Mouse (Mus musculus) heart, embryonic 11.5 days (tissue): ENCODE results near the gene Csnk2b. TPM values are rescaled to one million over a fixed set of nuclear protein-coding genes. Genes with fewer than 3 reads are reported as not detected.

Experiments
- ATAC-seq: fragments of 200-750 bp; cut with Nextera tagmentation; replicated peaks from 2 replicates; pipeline ENCODE4 v1.8.0; 2017; ENCODE audit warnings: moderate library complexity; ENCODE audit not compliant: insufficient number of reproducible peaks, low FRiP score, low TSS enrichment
- H3K27ac ChIP-seq: fragments of 300-500 bp; sonication (generic); 2 replicates; pipeline ENCODE4 v1.5.1; 2014; ENCODE audit warnings: mild to moderate bottlenecking, low read depth, low read length
- H3K27me3 ChIP-seq: fragments of 300-500 bp; sonication (generic); 2 replicates; pipeline ENCODE4 v1.6.1; 2014; ENCODE audit warnings: mild to moderate bottlenecking, low read length, mixed read lengths; ENCODE audit not compliant: control insufficient read depth, insufficient read depth
- H3K36me3 ChIP-seq: fragments of 300-500 bp; sonication (generic); 2 replicates; pipeline ENCODE4 v1.6.1; 2014; ENCODE audit warnings: mild to moderate bottlenecking, low read length, moderate library complexity, mixed read lengths; ENCODE audit not compliant: control insufficient read depth, insufficient read depth
- H3K4me1 ChIP-seq: fragments of 300-500 bp; sonication (generic); 2 replicates; pipeline ENCODE4 v1.6.1; 2014; ENCODE audit warnings: low read length; ENCODE audit not compliant: control insufficient read depth, insufficient read depth
- H3K4me2 ChIP-seq: fragments of 300-500 bp; sonication (generic); 2 replicates; pipeline ENCODE4 v1.6.1; 2014; ENCODE audit warnings: mild to moderate bottlenecking, moderate library complexity
- H3K4me3 ChIP-seq: fragments of 300-500 bp; sonication (generic); 2 replicates; pipeline ENCODE4 v1.5.1; 2014; ENCODE audit warnings: low read depth, low read length
- H3K9ac ChIP-seq: fragments of 300-500 bp; sonication (generic); 2 replicates; pipeline ENCODE4 v1.6.1; 2014; ENCODE audit warnings: mild to moderate bottlenecking, low read depth, low read length, moderate library complexity
- H3K9me3 ChIP-seq: fragments of 300-500 bp; sonication (generic); replicated peaks from 2 replicates; pipeline ENCODE4 v1.6.1; 2016; ENCODE audit warnings: low read length; ENCODE audit not compliant: control insufficient read depth
- WGBS: fragments of 180-500 bp; shearing (Covaris S2); extraction: QIAGEN DNeasy Blood & Tissue Kit; methylation state at CpG from one replicate; pipeline ENCODE4 v1.1.7; 2014; ENCODE audit not compliant: insufficient replicate concordance; 5-methylcytosine and 5-hydroxymethylcytosine counted together
- polyA plus RNA-seq: library from polyadenylated mRNA; unstranded; fragments of >200 nt; fragmentation: Nextera tagmentation; extraction: Ambion mirVana; gene quantifications from 2 replicates; pipeline ENCODE4 v1.2.1, GENCODE M21; 2014

Gene Csnk2b
- polyA plus RNA-seq, 1 experiment from 2014 or later = 221 TPM

DNA sequence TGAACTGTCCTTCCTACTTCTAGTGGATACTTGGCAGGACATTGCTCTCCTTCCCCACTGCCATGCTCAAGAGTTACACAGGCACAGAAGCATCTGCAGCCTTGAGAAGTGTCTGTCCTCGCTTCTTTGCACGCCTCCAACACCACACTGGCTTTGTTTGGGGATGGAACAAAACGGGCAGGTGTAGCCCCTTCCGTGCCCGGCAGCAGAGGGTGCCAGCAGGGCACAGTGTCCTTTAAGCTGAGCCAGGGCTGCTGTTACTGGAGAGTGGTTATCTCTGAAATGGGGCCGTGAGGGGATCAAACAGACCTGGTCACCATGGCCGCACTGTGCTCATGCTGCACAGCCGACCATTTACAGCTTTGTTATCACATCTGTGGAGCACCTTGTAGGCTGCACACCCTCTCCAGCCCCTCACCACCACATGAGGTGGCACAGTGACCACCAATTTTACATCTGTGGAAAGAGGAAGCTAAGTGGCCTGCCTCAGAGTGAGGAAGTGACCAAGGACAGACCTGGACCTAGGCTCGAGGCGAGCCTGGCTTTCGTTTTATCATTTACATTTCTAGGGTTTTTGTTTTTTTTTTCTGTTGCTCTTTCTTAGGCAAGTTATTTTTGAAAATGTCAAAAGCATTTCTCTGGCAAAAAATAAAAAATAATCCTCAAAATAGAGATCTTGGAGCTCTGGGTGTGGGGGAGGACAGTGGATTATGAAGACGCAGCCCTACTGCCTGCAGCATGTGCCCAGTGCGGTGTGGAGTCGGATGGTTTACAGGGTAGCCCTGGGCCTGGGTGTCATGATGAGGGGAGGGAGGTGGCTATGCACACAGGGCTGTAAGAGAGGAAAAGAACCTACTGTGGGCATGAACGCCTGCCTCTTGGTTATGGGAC, 27.1 kb downstream of the Csnk2b start:
- H3K27ac ChIP-seq = no peak overlapping the region
- peaks cover 12% of the 10 kb centered on the region for H3K4me1 ChIP-seq
- no peak overlapping the region for H3K4me2 ChIP-seq
- no peak overlapping the region for H3K9ac ChIP-seq
- H3K4me3 ChIP-seq = no peak overlapping the region
- peaks cover 26% of the 10 kb centered on the region for H3K36me3 ChIP-seq
- no peaks in the 10 kb centered on the region for H3K27me3 ChIP-seq
- no peaks in the 10 kb centered on the region for H3K9me3 ChIP-seq
- WGBS = 81% methylated on average over 15 of the region's 15 CpGs
- no peak for ATAC-seq

DNA sequence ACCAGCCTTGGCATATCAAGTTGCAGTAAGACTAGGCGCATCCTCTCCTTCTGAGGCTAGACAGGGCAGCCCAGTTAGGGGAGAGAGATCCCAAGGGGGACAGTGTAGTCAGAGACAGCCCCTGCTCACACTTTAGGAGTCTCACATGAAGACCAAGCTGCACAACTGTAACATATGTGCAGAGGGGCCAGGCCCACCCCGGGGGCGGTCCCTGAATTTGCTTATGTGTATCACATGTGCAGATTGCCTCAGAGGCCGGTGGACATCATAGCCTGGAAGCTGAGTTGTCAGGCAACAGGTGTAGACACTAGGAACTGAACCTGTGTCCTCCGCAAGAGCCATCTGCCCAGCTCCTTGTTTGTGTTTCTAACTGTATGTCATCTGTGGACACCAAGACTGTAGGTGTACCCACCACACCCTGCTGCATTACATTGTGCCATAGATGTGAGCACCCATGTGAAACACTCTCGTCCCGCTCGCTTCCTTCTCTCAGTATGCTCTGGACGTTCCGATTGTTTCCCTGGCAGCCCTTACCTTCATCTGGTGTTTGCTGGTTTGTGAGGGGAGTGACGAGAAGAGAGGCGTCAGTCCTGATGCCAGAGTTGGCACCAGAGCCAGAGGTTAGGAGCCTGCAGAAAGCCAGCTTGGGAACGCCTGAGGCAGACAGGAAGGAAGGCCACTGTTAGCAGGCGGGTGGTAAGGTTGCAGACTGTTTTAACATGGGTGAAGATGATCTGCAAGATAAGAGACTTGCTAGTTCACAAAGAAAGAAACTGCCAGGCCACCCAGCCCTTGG, 29.3 kb downstream of the Csnk2b start:
- Histone ChIP-seq H3K9ac (no peak overlapping the region), H3K4me2 (no peak overlapping the region), H3K9me3 (no peaks in the 10 kb centered on the region), H3K36me3 (peaks cover 24% of the 10 kb centered on the region), H3K27me3 (no peaks in the 10 kb centered on the region), H3K4me3 (no peak overlapping the region), H3K27ac (no peak overlapping the region), H3K4me1 (peaks cover 12% of the 10 kb centered on the region)
- 85% methylated on average over 14 of the region's 14 CpGs for WGBS
- ATAC-seq = no peak

DNA sequence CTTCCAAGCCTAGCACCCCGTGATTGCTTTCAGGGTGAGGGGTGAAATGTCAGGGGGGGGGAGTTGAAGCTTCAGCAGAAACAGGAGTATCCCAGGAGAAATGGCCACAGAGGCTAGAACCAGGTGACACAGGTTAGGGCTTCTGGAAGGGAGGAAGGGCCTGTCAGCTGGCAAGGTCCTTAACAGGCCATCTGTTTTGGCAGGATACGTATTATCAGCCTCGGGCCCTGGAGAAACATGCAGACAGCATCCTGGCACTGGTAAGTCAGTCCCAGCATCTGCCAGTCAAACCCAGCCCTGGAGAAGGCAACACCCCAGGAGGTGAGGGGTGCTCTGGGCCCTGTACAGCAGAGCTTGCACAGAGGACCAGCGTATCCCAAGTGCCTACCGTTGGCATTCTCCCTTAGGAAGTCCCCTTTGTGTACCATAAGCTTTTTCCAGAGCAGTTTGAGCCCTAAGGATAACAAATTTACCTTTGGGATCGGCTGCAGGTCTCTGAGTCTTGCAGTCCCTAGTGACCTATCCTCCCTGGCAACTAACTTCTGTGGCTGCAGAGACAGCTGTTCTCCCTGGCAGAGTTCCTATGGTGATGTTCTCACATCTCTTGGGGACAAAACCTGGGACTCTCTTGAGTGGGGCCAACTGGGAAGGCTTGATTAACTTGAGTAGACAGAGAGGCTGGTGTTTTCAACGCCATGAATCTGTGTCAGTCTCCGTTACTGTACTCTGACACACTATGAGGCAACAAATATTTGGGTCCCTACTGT, 31.5 kb downstream of the Csnk2b start:
- Histone ChIP-seq H3K27me3 (no peaks in the 10 kb centered on the region), H3K4me2 (peak overlapping the region; percentile 84), H3K4me1 (peaks cover 12% of the 10 kb centered on the region), H3K36me3 (peaks cover 18% of the 10 kb centered on the region), H3K4me3 (peak overlapping the region; percentile 69), H3K9me3 (no peaks in the 10 kb centered on the region), H3K27ac (no peak overlapping the region), H3K9ac (peak overlapping the region; percentile 97)
- WGBS = 68% methylated on average over 8 of the region's 8 CpGs
- ATAC-seq = no peak

- peak; percentile 97 for ATAC-seq
- Histone ChIP-seq H3K4me1 (peaks cover 9% of the 10 kb centered on the region), H3K4me2 (peak within 1 kb of the TSS; percentile 84), H3K9me3 (no peaks in the 10 kb centered on the region), H3K9ac (peak within 1 kb of the TSS; percentile 97), H3K36me3 (peaks cover 13% of the 10 kb centered on the region), H3K27ac (peak within 1 kb of the TSS; percentile 96), H3K4me3 (peak within 1 kb of the TSS; percentile 69), H3K27me3 (no peaks in the 10 kb centered on the region)
- 2% methylated on average over 67 of the region's 67 CpGs for WGBS
Observed at GRCm38 (mm10) chr17:35088825-35089644, 32.8 kb downstream of the Csnk2b start, which contains the start of gene Abhd16a. TSS of gene Abhd16a (plus strand) at chr17:35089263.

GRCm38 (mm10) chr17:35088151-35088550, 33.7 kb downstream of the Csnk2b start:
- Histone ChIP-seq H3K4me3 (no peak overlapping the region), H3K4me2 (no peak overlapping the region), H3K36me3 (peaks cover 13% of the 10 kb centered on the region), H3K9ac (no peak overlapping the region), H3K27ac (no peak overlapping the region), H3K27me3 (no peaks in the 10 kb centered on the region), H3K4me1 (peaks cover 9% of the 10 kb centered on the region), H3K9me3 (no peaks in the 10 kb centered on the region)
- 48% methylated on average over 2 of the region's 2 CpGs for WGBS
- ATAC-seq = no peak

GRCm38 (mm10) chr17:35085208-35085865, 36.5 kb downstream of the Csnk2b start, which contains the start of gene Ly6g6f:
TSS of gene Ly6g6f (minus strand) at chr17:35085610.
- Histone ChIP-seq H3K27me3 (no peaks in the 10 kb centered on the region), H3K9ac (no peak within 1 kb of the TSS), H3K27ac (no peak within 1 kb of the TSS), H3K4me2 (no peak within 1 kb of the TSS), H3K9me3 (no peaks in the 10 kb centered on the region), H3K36me3 (no peaks in the 10 kb centered on the region), H3K4me3 (no peak within 1 kb of the TSS), H3K4me1 (peaks cover 6% of the 10 kb centered on the region)
- 59% methylated on average over 7 of the region's 7 CpGs for WGBS
- no peak for ATAC-seq

GRCm38 (mm10) chr17:35083929-35084497, 37.8 kb downstream of the Csnk2b start:
- no peak overlapping the region for H3K4me3 ChIP-seq
- WGBS = 57% methylated on average over 3 of the region's 3 CpGs
- no peaks in the 10 kb centered on the region for H3K27me3 ChIP-seq
- no peak overlapping the region for H3K4me2 ChIP-seq
- no peak for ATAC-seq
- H3K4me1 ChIP-seq = peaks cover 8% of the 10 kb centered on the region
- no peaks in the 10 kb centered on the region for H3K9me3 ChIP-seq
- H3K36me3 ChIP-seq = no peaks in the 10 kb centered on the region
- H3K27ac ChIP-seq = no peak overlapping the region
- no peak overlapping the region for H3K9ac ChIP-seq
